Mouse (Mus musculus) forebrain, embryonic 11.5 days (tissue): ENCODE measurements at regions not wholly inside any gene's neighbourhood (a gene's known extent, or its start where the extent isn't known, plus 50 kb on each side); places are given as distances from the start of the nearest gene placed in this dataset.

Source experiments
- ATAC-seq: fragments of 200-750 bp; cut with Nextera tagmentation; replicated peaks from 2 replicates; pipeline ENCODE4 v1.8.0; 2017; ENCODE audit warnings: moderate TSS enrichment; ENCODE audit not compliant: low FRiP score
- DNase-seq: peaks from one replicate; pipeline ENCODE4 v3.0.0-alpha.2; 2017; ENCODE audit warnings: low spot score
- H3K27ac ChIP-seq: fragments of 300-500 bp; sonication (generic); 2 replicates; pipeline ENCODE4 v1.5.1; 2014; ENCODE audit warnings: low read depth, low read length
- H3K27me3 ChIP-seq: fragments of 300-500 bp; sonication (generic); 2 replicates; pipeline ENCODE4 v1.6.1; 2014; ENCODE audit warnings: mild to moderate bottlenecking, low read length, mixed read lengths; ENCODE audit not compliant: control insufficient read depth, insufficient read depth
- H3K36me3 ChIP-seq: fragments of 300-500 bp; sonication (generic); 2 replicates; pipeline ENCODE4 v1.6.1; 2014; ENCODE audit warnings: mild to moderate bottlenecking, low read length, moderate library complexity, mixed read lengths; ENCODE audit not compliant: control insufficient read depth, insufficient read depth
- H3K4me1 ChIP-seq: fragments of 300-500 bp; sonication (generic); replicated peaks from 2 replicates; pipeline ENCODE4 v1.6.1; 2014; ENCODE audit warnings: low read length, mixed read lengths; ENCODE audit not compliant: control insufficient read depth, insufficient read depth
- H3K4me2 ChIP-seq: fragments of 300-500 bp; sonication (generic); 2 replicates; pipeline ENCODE4 v1.6.1; 2014; ENCODE audit warnings: low read depth, mild to moderate bottlenecking, low read length, moderate library complexity, mixed read lengths; ENCODE audit not compliant: severe bottlenecking
- H3K4me3 ChIP-seq: fragments of 300-500 bp; sonication (generic); 2 replicates; pipeline ENCODE4 v1.5.1; 2014; ENCODE audit warnings: low read depth, low read length
- H3K9ac ChIP-seq: fragments of 300-500 bp; sonication (generic); 2 replicates; pipeline ENCODE4 v1.6.1; 2014; ENCODE audit warnings: low read length
- H3K9me3 ChIP-seq: fragments of 300-500 bp; sonication (generic); 2 replicates; pipeline ENCODE4 v1.6.1; 2016; ENCODE audit warnings: low read length, mixed read lengths; ENCODE audit not compliant: control insufficient read depth
- WGBS: fragments of 180-500 bp; shearing (Covaris S2); extraction: QIAGEN DNeasy Blood & Tissue Kit; methylation state at CpG from one replicate; pipeline ENCODE4 v1.1.7; 2014; 5-methylcytosine and 5-hydroxymethylcytosine counted together

DNA sequence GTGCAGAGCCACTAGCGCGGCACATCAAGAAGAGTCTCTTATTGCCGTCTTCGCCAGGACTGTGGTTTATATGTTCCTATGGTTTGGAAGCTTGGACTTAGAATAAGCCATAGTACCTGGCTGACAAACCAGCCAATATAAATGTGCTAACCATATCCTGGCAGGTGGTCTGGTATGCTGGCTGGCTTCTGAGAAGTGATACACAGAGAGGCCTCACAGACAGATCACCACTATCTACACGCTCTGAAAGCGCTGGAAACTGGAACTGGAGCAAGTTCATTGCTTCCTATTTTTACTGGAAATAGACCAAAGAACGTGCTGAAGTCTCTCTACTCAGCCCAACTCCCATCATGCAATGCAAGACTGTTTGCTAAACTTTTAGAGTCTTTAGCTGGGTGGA is 124.7 kb downstream of the Qpct start:
- WGBS = 85% methylated on average over 7 of the region's 7 CpGs
- ATAC-seq = no peak
- no peaks in the 10 kb centered on the region for H3K4me1 ChIP-seq

GRCm38 (mm10) chr17:79175381-79175780 is 123.7 kb downstream of the Qpct start:
- Histone ChIP-seq H3K27ac (no peak overlapping the region), H3K4me3 (no peak overlapping the region), H3K9me3 (no peaks in the 10 kb centered on the region), H3K4me2 (no peak overlapping the region), H3K4me1 (no peaks in the 10 kb centered on the region), H3K9ac (no peak overlapping the region), H3K27me3 (no peaks in the 10 kb centered on the region), H3K36me3 (no peaks in the 10 kb centered on the region)
- WGBS = 88% methylated on average over 2 of the region's 2 CpGs
- ATAC-seq (no peak), DNase-seq (no peak)

More for the DNA sequence above, 124.7 kb downstream of the Qpct start:
- no peak overlapping the region for H3K4me2 ChIP-seq
- no peak overlapping the region for H3K9ac ChIP-seq
- DNase-seq = no peak
- H3K27me3 ChIP-seq = no peaks in the 10 kb centered on the region
- H3K27ac ChIP-seq = no peak overlapping the region
- no peaks in the 10 kb centered on the region for H3K9me3 ChIP-seq
- no peak overlapping the region for H3K4me3 ChIP-seq
- no peaks in the 10 kb centered on the region for H3K36me3 ChIP-seq

- Histone ChIP-seq H3K4me2 (no peak overlapping the region), H3K4me1 (no peaks in the 10 kb centered on the region), H3K27ac (no peak overlapping the region), H3K4me3 (no peak overlapping the region), H3K9ac (no peak overlapping the region), H3K27me3 (no peaks in the 10 kb centered on the region), H3K36me3 (no peaks in the 10 kb centered on the region), H3K9me3 (no peaks in the 10 kb centered on the region)
- DNase-seq = no peak
- WGBS = 95% methylated on average over 2 of the region's 2 CpGs
- no peak for ATAC-seq
Measured at GRCm38 (mm10) chr17:79172328-79172727, 120.6 kb downstream of the Qpct start.

- Histone ChIP-seq H3K4me3 (no peak overlapping the region), H3K4me1 (no peaks in the 10 kb centered on the region), H3K9me3 (no peaks in the 10 kb centered on the region), H3K4me2 (no peak overlapping the region), H3K9ac (no peak overlapping the region), H3K36me3 (no peaks in the 10 kb centered on the region), H3K27ac (no peak overlapping the region), H3K27me3 (no peaks in the 10 kb centered on the region)
- DNase-seq (no peak), ATAC-seq (no peak)
- WGBS = 83% methylated on average over 4 of the region's 4 CpGs
Measured at GRCm38 (mm10) chr17:79170690-79171089, 119.0 kb downstream of the Qpct start.

DNA sequence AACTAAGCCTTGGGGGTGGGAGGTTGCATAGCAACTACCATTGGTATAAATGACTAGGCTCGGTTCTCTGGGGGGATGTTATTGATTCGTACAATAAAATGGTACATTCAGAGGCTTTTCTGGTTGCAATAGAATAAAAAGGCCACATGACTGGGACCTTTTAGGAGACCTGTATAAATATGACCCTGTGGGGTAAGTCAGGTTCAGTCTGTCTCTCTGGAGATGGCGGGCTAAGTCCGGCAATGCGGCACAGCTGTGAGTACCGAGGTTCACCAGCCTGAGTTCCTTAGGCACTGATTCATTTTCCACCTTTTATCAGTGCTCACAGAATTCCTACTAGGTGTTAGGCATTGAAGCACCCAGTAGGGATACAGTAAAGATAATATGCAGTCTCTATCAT is 115.5 kb downstream of the Qpct start:
- H3K9ac ChIP-seq = no peak overlapping the region
- H3K27ac ChIP-seq = no peak overlapping the region
- DNase-seq (no peak), ATAC-seq (no peak)
- no peaks in the 10 kb centered on the region for H3K9me3 ChIP-seq
- no peak overlapping the region for H3K4me2 ChIP-seq
- WGBS = 84% methylated on average over 6 of the region's 6 CpGs
- no peak overlapping the region for H3K4me3 ChIP-seq
- no peaks in the 10 kb centered on the region for H3K27me3 ChIP-seq
- H3K4me1 ChIP-seq = no peaks in the 10 kb centered on the region
- H3K36me3 ChIP-seq = no peaks in the 10 kb centered on the region

DNA sequence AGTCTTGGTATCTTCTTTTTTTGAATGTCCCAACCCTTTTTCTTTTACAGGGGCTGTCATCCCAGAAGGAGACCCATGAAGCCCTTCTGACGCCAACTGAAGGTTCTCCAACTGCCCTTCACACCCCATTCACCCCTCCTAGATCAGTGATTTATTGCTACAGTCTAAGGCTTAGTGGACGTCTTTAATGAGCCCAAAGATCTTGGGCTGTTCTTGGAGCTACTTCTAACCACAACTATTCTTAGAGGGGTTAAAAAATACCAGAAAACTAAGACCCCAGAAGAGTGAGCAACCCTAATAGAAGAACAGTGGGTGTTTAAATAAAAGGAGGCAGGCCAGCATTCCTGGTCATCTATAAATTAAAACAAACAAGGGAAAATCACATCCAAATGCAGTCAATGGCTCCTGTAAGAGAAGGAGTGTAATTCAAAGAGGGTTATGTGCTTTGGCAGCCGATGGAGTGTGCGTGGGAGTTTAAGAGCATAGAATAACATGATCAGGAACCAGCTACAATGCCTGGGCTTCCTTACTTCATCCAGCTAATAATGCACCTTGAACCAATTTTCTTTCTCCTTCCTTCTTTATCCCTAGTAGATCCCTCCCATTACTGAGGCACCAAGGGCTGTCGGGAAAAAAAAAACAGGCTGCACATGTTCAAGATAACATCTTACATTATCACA is 113.3 kb downstream of the Qpct start:
- ATAC-seq (no peak), DNase-seq (no peak)
- Histone ChIP-seq H3K9me3 (no peaks in the 10 kb centered on the region), H3K4me1 (no peaks in the 10 kb centered on the region), H3K9ac (no peak overlapping the region), H3K4me3 (no peak overlapping the region), H3K36me3 (no peaks in the 10 kb centered on the region), H3K4me2 (no peak overlapping the region), H3K27me3 (no peaks in the 10 kb centered on the region), H3K27ac (no peak overlapping the region)
- 82% methylated on average over 5 of the region's 5 CpGs for WGBS

GRCm38 (mm10) chr17:79163983-79164382 is 112.3 kb downstream of the Qpct start:
- Histone ChIP-seq H3K9ac (no peak overlapping the region), H3K27me3 (no peaks in the 10 kb centered on the region), H3K4me1 (no peaks in the 10 kb centered on the region), H3K4me2 (no peak overlapping the region), H3K27ac (no peak overlapping the region), H3K9me3 (no peaks in the 10 kb centered on the region), H3K36me3 (no peaks in the 10 kb centered on the region), H3K4me3 (no peak overlapping the region)
- DNase-seq (no peak), ATAC-seq (no peak)
- 79% methylated on average over 6 of the region's 6 CpGs for WGBS

GRCm38 (mm10) chr17:79154138-79154537 is 102.4 kb downstream of the Qpct start:
- Histone ChIP-seq H3K27ac (no peak overlapping the region), H3K4me2 (no peak overlapping the region), H3K4me1 (no peaks in the 10 kb centered on the region), H3K4me3 (no peak overlapping the region), H3K36me3 (no peaks in the 10 kb centered on the region), H3K27me3 (no peaks in the 10 kb centered on the region), H3K9me3 (no peaks in the 10 kb centered on the region), H3K9ac (no peak overlapping the region)
- ATAC-seq (no peak), DNase-seq (no peak)
- 81% methylated on average over 2 of the region's 2 CpGs for WGBS

GRCm38 (mm10) chr17:79152823-79153222 is 101.1 kb downstream of the Qpct start:
- no peaks in the 10 kb centered on the region for H3K36me3 ChIP-seq
- ATAC-seq (no peak), DNase-seq (no peak)
- no peak overlapping the region for H3K9ac ChIP-seq
- H3K4me1 ChIP-seq = no peaks in the 10 kb centered on the region
- no peaks in the 10 kb centered on the region for H3K9me3 ChIP-seq
- H3K27ac ChIP-seq = no peak overlapping the region
- no peak overlapping the region for H3K4me3 ChIP-seq
- no peaks in the 10 kb centered on the region for H3K27me3 ChIP-seq
- no peak overlapping the region for H3K4me2 ChIP-seq
- WGBS = 92% methylated on average over 3 of the region's 3 CpGs
